Mouse (Mus musculus): ENCODE measurements around the gene Ccdc102a. TPM values are rescaled to one million over a fixed set of nuclear protein-coding genes. Genes with fewer than 3 reads are reported as not detected.

Ccdc102a gene
- total and polyA plus RNA-seq, 3 experiments = 2.5 to 5.8 (median 2.8) TPM

DNA sequence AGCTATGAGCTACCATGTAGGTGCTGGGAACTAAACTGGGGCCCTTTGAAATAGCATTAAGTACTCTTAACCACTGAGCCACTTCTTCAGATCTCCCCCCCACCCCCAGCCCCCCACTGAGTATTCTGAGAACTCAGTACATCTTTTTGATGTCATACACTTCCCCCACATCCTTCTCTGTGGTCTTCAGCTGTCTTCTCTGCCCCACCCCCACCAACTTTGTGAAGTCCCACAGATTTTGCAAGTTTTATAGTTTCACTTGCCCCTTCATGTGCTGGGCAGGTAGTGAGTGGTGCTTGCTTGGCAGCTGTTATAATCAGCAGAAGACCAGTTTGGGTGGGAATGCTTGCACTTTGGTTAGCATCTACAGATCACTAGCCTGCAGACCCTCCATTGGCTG lies 1.4 kb upstream of the Ccdc102a start:
- Histone ChIP-seq H3K4me2 (ENCODE audit: insufficient read depth, low read depth, poor library complexity, severe bottlenecking) (peak overlapping the region; percentile 26), H3K4me1 (ENCODE audit: control insufficient read depth in 1 of 2, insufficient read depth in 2 of 2) (peaks cover 17 to 51% of the 10 kb centered on the region in 2 experiments), H3K79me2 (replicated peaks; ENCODE audit: control insufficient read depth, extremely low read depth, insufficient read depth, poor library complexity, severe bottlenecking) (no peaks in the 10 kb centered on the region), H3K27me3 (replicated peaks) (peaks cover 1% of the 10 kb centered on the region), H3K4me3 (replicated peaks in 1 of 3; ENCODE audit: low read depth in 2 of 3, low read length in 2 of 3, poor library complexity in 1 of 3) (no peak overlapping the region), H3K9ac (ENCODE audit: insufficient read depth, low read depth) (no peak overlapping the region), H3K27ac (ENCODE audit: insufficient read depth, low read depth) (no peak overlapping the region), H3K9me3 (replicated peaks; ENCODE audit: low read length) (no peaks in the 10 kb centered on the region), H3K36me3 (replicated peaks in 1 of 2; ENCODE audit: control insufficient read depth in 1 of 2, insufficient read depth in 1 of 2, low read length in 1 of 2) (no peaks in the 10 kb centered on the region)
- in situ Hi-C loops (cut with MboI; ENCODE audit: low pct_ligation_motif_present, low pct_unique_long_range_greater_than_20kb, low sequenced_read_pairs) (no loop called here), dilution Hi-C loops (cut with MboI; ENCODE audit: extremely low pct_ligation_motif_present, extremely low pct_unique_long_range_greater_than_20kb, low sequenced_read_pairs) (no loop called here)
- TF ChIP-seq NRF1 (IDR thresholded peaks at IDR 0.05; ENCODE audit: low read depth, low read length) (no peak), ETS1 (conservative IDR thresholded peaks at IDR 0.05; ENCODE audit: low read depth, low read length) (no peak), RCOR1 (conservative IDR thresholded peaks at IDR 0.05; ENCODE audit: low read depth, low read length) (no peak), ELF1 (IDR thresholded peaks at IDR 0.05; ENCODE audit: low read depth, low read length) (no peak), CHD1 (IDR thresholded peaks at IDR 0.05; ENCODE audit: low read depth, low read length) (no peak), BHLHE40 (IDR thresholded peaks at IDR 0.05; ENCODE audit: low read depth, low read length) (no peak), TCF12 (IDR thresholded peaks at IDR 0.05; ENCODE audit: low read depth, low read length) (no peak), JUN (IDR thresholded peaks at IDR 0.05; ENCODE audit: insufficient read depth, low read depth, low read length) (no peak), PAX5 (IDR thresholded peaks at IDR 0.05; ENCODE audit: low read length) (no peak), USF2 (conservative IDR thresholded peaks at IDR 0.05; ENCODE audit: low read depth, low read length) (no peak), CHD2 (IDR thresholded peaks at IDR 0.05; ENCODE audit: low read length) (no peak), SIN3A (IDR thresholded peaks at IDR 0.05; ENCODE audit: low read length) (no peak), MYC (IDR thresholded peaks at IDR 0.05; ENCODE audit: low read depth, low read length) (no peak), POLR2A (IDR thresholded peaks at IDR 0.05; ENCODE audit: low read depth, low read length) (no peak), ZKSCAN1 (IDR thresholded peaks at IDR 0.05; ENCODE audit: borderline replicate concordance, low read depth, low read length) (no peak), NELFE (IDR thresholded peaks at IDR 0.05; ENCODE audit: low read depth, low read length) (no peak), POLR2AphosphoS2 (IDR thresholded peaks at IDR 0.05; ENCODE audit: low read depth, low read length) (no peak)
- DNase-seq (ENCODE audit: extremely low read depth) = peak; percentile 45

DNA sequence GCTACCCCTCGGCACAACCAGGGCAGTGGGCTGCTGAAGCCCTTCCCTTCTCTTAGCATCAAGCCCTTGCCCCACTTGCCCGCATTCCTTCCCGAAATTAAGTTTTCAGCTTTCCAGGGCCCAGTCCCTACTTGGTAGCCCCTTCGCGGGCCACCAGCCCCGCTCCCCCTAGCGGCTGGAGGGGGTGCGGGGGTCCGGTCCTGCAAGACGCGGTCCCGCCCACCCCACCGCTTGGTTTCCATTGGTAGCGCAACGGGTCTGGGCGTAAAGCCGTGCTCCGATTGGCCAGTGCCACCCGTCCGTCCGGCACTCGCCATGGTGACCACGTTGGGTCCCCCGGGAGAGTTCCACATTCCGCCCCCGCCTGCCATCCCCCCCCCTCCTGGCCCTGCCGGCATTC lies 546 bp downstream of the Ccdc102a start:
- H3K79me2 ChIP-seq (replicated peaks; ENCODE audit: control insufficient read depth, extremely low read depth, insufficient read depth, poor library complexity, severe bottlenecking) = no peaks in the 10 kb centered on the region
- DNase-seq (ENCODE audit: extremely low read depth) = peak; percentile 82
- TF ChIP-seq ELF1 (IDR thresholded peaks at IDR 0.05; ENCODE audit: low read depth, low read length) (no peak), IRF4 (IDR thresholded peaks at IDR 0.05; ENCODE audit: low read depth, low read length) (no peak; the same call in none of the 2 replicates), ZMIZ1 (IDR thresholded peaks at IDR 0.05; ENCODE audit: low read depth, low read length) (no peak), CHD2 (IDR thresholded peaks at IDR 0.05; ENCODE audit: low read length) (peak; percentile 69), CTCF (conservative IDR thresholded peaks at IDR 0.05 in 1 of 2, IDR thresholded peaks at IDR 0.05 in 1 of 2; ENCODE audit: low read depth in 2 of 2, low read length in 2 of 2) (peak in 1 of 2 experiments; percentile 72; a peak in 2 of 4 replicates), HCFC1 (IDR thresholded peaks at IDR 0.05; ENCODE audit: low read depth, low read length) (peak; percentile 21; the same call in 1 of the 2 replicates), TCF12 (IDR thresholded peaks at IDR 0.05; ENCODE audit: low read depth, low read length) (peak; percentile 34; the same call in 1 of the 2 replicates), MEF2A (IDR thresholded peaks at IDR 0.05; ENCODE audit: borderline replicate concordance, low read depth, low read length) (peak; percentile 17; the same call in 1 of the 2 replicates), SMC3 (IDR thresholded peaks at IDR 0.05; ENCODE audit: low read depth, low read length) (peak; percentile 21; the same call in 1 of the 2 replicates), MXI1 (IDR thresholded peaks at IDR 0.05; ENCODE audit: low read depth, low read length) (peak; percentile 28; the same call in 1 of the 2 replicates), MAZ (IDR thresholded peaks at IDR 0.05; ENCODE audit: low read depth, low read length) (peak; percentile 30; the same call in 1 of the 2 replicates), ZNF384 (IDR thresholded peaks at IDR 0.05; ENCODE audit: low read depth, low read length) (no peak)
- H3K9ac ChIP-seq (ENCODE audit: insufficient read depth, low read depth) = peak overlapping the region; percentile 70
- H3K27ac ChIP-seq (ENCODE audit: insufficient read depth, low read depth) = no peak overlapping the region
- H3K36me3 ChIP-seq (replicated peaks in 1 of 2; ENCODE audit: control insufficient read depth in 1 of 2, insufficient read depth in 1 of 2, low read length in 1 of 2) = peaks cover 10 to 12% of the 10 kb centered on the region in 2 experiments
- peaks cover 1% of the 10 kb centered on the region for H3K27me3 ChIP-seq (replicated peaks)
- peak overlapping the region; percentile 53 for H3K4me2 ChIP-seq (ENCODE audit: insufficient read depth, low read depth, poor library complexity, severe bottlenecking)
- H3K4me1 ChIP-seq (ENCODE audit: control insufficient read depth in 1 of 2, insufficient read depth in 2 of 2) = peaks cover 12 to 35% of the 10 kb centered on the region in 2 experiments
- in situ Hi-C loops (cut with MboI; ENCODE audit: low pct_ligation_motif_present, low pct_unique_long_range_greater_than_20kb, low sequenced_read_pairs) (no loop called here), dilution Hi-C loops (cut with MboI; ENCODE audit: extremely low pct_ligation_motif_present, extremely low pct_unique_long_range_greater_than_20kb, low sequenced_read_pairs) (no loop called here)
- peaks cover 7% of the 10 kb centered on the region for H3K9me3 ChIP-seq (replicated peaks; ENCODE audit: low read length)
- peak overlapping the region; percentile 59 to 70 (median 62) for H3K4me3 ChIP-seq (replicated peaks in 1 of 3; ENCODE audit: low read depth in 2 of 3, low read length in 2 of 3, poor library complexity in 1 of 3)

Data from CH12.LX (cell line).